Mouse (Mus musculus) ES-E14 (cell line): Measurements from ENCODE around the gene Polr2c.

Experiments
- HCFC1 ChIP-seq: IDR thresholded peaks from 2 replicates; pipeline ENCODE4 v1.6.1; 2012; ENCODE audit warnings: low read length, inconsistent platforms, borderline replicate concordance; ENCODE audit not compliant: insufficient read depth
- MAFK ChIP-seq: IDR thresholded peaks from 2 replicates; pipeline ENCODE4 v1.6.1; 2014; ENCODE audit warnings: mild to moderate bottlenecking, low read depth, low read length, inconsistent platforms; ENCODE audit not compliant: insufficient read depth
- ZC3H11A ChIP-seq: IDR thresholded peaks from 2 replicates; pipeline ENCODE4 v1.6.1; 2012; ENCODE audit warnings: low read depth, mild to moderate bottlenecking, inconsistent platforms, low read length, borderline replicate concordance

- TF ChIP-seq HCFC1, result no peak
- TF ChIP-seq MAFK, result no peak
- no peak for TF ChIP-seq ZC3H11A
Observed at GRCm38 (mm10) chr8:94916311-94916959, 59.2 kb downstream of the Polr2c start.
